Mouse (Mus musculus): ENCODE measurements around the gene Flnb. TPM values are rescaled to one million over a fixed set of nuclear protein-coding genes. Genes with fewer than 3 reads are reported as not detected.
A peak's percentile ranks its signal among the peaks of the same experiment; 100 is the strongest.

Flnb gene
- polyA plus RNA-seq, 1 experiment from 2014 or later: 7.0 TPM

DNA sequence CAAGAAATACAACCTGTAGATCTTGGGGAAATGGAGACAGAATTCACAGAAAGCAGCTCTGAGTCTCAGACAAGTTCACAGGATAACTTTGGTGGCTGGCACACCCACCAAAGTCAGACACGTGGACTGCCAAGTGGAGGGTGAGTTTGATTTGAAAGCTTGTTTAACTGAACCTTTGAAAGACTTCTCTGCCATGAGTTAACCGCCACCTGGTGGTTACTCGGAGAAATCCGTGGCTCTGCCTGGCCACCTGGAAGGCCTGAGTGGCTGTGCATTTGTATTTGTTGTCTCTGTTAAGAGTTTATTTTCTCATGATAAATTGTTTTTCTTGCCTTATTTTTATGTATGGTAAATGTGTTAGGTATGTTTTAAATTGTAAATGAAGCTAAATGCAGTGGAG lies 15.9 kb upstream of the Flnb start:
- Histone ChIP-seq H3K9me3 (ENCODE audit: control insufficient read depth, low read length) (no peaks in the 10 kb centered on the region), H3K27ac (ENCODE audit: low read depth, low read length) (no peak overlapping the region), H3K4me3 (ENCODE audit: low read depth, low read length) (no peak overlapping the region), H3K9ac (replicated peaks; ENCODE audit: low read depth, low read length) (no peak overlapping the region), H3K36me3 (ENCODE audit: control insufficient read depth, insufficient read depth, low read length) (no peaks in the 10 kb centered on the region), H3K27me3 (ENCODE audit: control insufficient read depth, insufficient read depth, low read length) (no peaks in the 10 kb centered on the region), H3K4me2 (ENCODE audit: low read depth, low read length) (no peak overlapping the region), H3K4me1 (ENCODE audit: control insufficient read depth, insufficient read depth, low read length) (no peaks in the 10 kb centered on the region)
- ATAC-seq (ENCODE audit: low read depth): 0 out of 2 replicates have a peak, but pooled peaks have one; percentile 65
- 15% methylated on average over 4 of the region's 4 CpGs for WGBS

DNA sequence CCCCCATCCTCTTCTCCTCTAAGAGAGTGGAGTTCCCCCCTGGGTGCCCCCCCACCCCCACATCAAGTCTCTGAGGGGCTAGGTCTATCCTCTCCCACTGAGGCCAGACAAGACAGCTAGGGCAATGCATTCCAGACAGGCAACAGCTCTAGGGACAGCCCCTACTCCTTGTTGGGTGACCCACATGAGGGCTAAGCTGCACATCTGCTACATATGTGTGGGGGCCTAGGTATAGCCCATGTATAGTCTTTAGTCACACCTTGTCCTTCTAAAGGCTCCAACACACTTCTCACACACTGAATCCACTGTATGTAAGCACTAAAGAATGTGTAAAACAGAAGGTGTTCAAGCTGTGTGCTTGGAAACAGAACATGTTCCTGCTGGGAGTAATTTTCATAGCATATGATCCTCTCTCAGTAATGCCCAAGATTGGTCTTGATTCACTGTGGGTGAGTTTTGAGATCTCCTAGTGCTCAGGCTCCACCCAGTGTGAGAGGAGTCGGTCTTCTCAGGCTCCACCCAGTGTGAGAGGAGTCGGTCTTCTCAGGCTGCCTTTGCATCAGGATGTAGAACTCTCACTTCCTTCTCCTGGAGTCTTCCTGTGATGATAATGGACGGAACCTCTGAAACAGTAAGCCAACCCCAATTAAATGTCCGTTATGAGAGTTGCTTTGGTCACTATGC lies 13.7 kb upstream of the Flnb start:
- ATAC-seq (ENCODE audit: low read depth): no peak
- Histone ChIP-seq H3K27me3 (ENCODE audit: control insufficient read depth, insufficient read depth, low read length) (no peaks in the 10 kb centered on the region), H3K9ac (replicated peaks; ENCODE audit: low read depth, low read length) (no peak overlapping the region), H3K4me2 (ENCODE audit: low read depth, low read length) (no peak overlapping the region), H3K36me3 (ENCODE audit: control insufficient read depth, insufficient read depth, low read length) (no peaks in the 10 kb centered on the region), H3K4me3 (ENCODE audit: low read depth, low read length) (no peak overlapping the region), H3K9me3 (ENCODE audit: control insufficient read depth, low read length) (no peaks in the 10 kb centered on the region), H3K4me1 (ENCODE audit: control insufficient read depth, insufficient read depth, low read length) (no peaks in the 10 kb centered on the region), H3K27ac (ENCODE audit: low read depth, low read length) (no peak overlapping the region)
- 54% methylated on average over 4 of the region's 4 CpGs for whole genome bisulfite sequencing

DNA sequence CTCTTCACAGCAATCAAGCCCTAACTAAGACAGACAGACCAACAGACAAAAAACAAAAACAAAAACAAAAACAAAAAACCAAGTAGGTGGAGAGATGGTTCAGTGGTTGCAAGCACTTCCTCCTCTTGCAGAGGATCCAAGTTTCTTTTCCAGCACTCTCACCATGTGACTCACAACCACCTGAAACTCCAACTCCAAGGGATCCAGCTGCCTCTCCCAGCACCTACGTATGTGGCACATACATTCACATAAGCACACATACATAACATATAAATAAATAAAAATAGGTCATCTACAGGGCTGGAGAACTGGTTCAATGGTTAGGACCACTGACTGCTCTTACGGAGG lies 13.2 kb upstream of the Flnb start:
- H3K4me2 ChIP-seq (ENCODE audit: low read depth, low read length): no peak overlapping the region
- no peak for ATAC-seq (ENCODE audit: low read depth)
- H3K36me3 ChIP-seq (ENCODE audit: control insufficient read depth, insufficient read depth, low read length): no peaks in the 10 kb centered on the region
- no peak overlapping the region for H3K9ac ChIP-seq (replicated peaks; ENCODE audit: low read depth, low read length)
- H3K4me3 ChIP-seq (ENCODE audit: low read depth, low read length): no peak overlapping the region
- H3K4me1 ChIP-seq (ENCODE audit: control insufficient read depth, insufficient read depth, low read length): no peaks in the 10 kb centered on the region
- no peak overlapping the region for H3K27ac ChIP-seq (ENCODE audit: low read depth, low read length)
- no peaks in the 10 kb centered on the region for H3K27me3 ChIP-seq (ENCODE audit: control insufficient read depth, insufficient read depth, low read length)
- 93% methylated on average over 2 of the region's 2 CpGs for WGBS
- no peaks in the 10 kb centered on the region for H3K9me3 ChIP-seq (ENCODE audit: control insufficient read depth, low read length)

DNA sequence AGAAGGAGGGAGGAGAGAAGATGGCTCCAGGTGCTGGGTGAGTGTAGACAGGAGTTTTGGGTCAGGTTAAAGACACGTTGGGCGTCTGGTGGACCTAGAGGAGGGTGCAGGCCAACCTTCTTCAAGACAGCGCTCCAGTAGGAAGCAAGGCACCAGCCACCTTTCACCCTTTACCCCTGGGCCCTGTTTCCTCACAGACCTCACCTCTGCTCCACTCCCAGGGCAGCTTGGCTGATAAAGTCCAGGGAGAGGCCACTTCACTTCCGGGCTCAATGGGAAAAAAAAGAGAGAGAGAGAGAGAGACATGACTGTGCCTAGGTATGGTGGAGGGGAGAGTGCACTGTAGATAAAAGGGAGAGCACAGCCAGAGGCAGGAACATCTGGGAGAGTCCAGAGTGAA lies 10.0 kb upstream of the Flnb start:
- 75% methylated on average over 4 of the region's 4 CpGs for WGBS
- ATAC-seq (ENCODE audit: low read depth): no peak
- H3K36me3 ChIP-seq (ENCODE audit: control insufficient read depth, insufficient read depth, low read length): no peaks in the 10 kb centered on the region

GRCm38 (mm10) chr14:7808501-7808981 lies 9.2 kb upstream of the Flnb start:
- H3K36me3 ChIP-seq (ENCODE audit: control insufficient read depth, insufficient read depth, low read length): no peaks in the 10 kb centered on the region
- no peak overlapping the region for H3K9ac ChIP-seq (replicated peaks; ENCODE audit: low read depth, low read length)
- H3K4me2 ChIP-seq (ENCODE audit: low read depth, low read length): no peak overlapping the region
- 78% methylated on average over 11 of the region's 11 CpGs for WGBS
- H3K9me3 ChIP-seq (ENCODE audit: control insufficient read depth, low read length): no peaks in the 10 kb centered on the region
- no peaks in the 10 kb centered on the region for H3K27me3 ChIP-seq (ENCODE audit: control insufficient read depth, insufficient read depth, low read length)
- H3K4me1 ChIP-seq (ENCODE audit: control insufficient read depth, insufficient read depth, low read length): no peaks in the 10 kb centered on the region
- no peak for ATAC-seq (ENCODE audit: low read depth)
- no peak overlapping the region for H3K27ac ChIP-seq (ENCODE audit: low read depth, low read length)
- no peak overlapping the region for H3K4me3 ChIP-seq (ENCODE audit: low read depth, low read length)

More for the DNA sequence above, 10.0 kb upstream of the Flnb start:
- no peak overlapping the region for H3K4me3 ChIP-seq (ENCODE audit: low read depth, low read length)
- no peaks in the 10 kb centered on the region for H3K4me1 ChIP-seq (ENCODE audit: control insufficient read depth, insufficient read depth, low read length)
- no peak overlapping the region for H3K9ac ChIP-seq (replicated peaks; ENCODE audit: low read depth, low read length)
- H3K9me3 ChIP-seq (ENCODE audit: control insufficient read depth, low read length): no peaks in the 10 kb centered on the region
- no peaks in the 10 kb centered on the region for H3K27me3 ChIP-seq (ENCODE audit: control insufficient read depth, insufficient read depth, low read length)
- no peak overlapping the region for H3K4me2 ChIP-seq (ENCODE audit: low read depth, low read length)
- no peak overlapping the region for H3K27ac ChIP-seq (ENCODE audit: low read depth, low read length)

GRCm38 (mm10) chr14:7809043-7809955 lies 8.5 kb upstream of the Flnb start:
- Histone ChIP-seq H3K27ac (ENCODE audit: low read depth, low read length) (no peak overlapping the region), H3K4me1 (ENCODE audit: control insufficient read depth, insufficient read depth, low read length) (no peaks in the 10 kb centered on the region), H3K4me3 (ENCODE audit: low read depth, low read length) (no peak overlapping the region), H3K27me3 (ENCODE audit: control insufficient read depth, insufficient read depth, low read length) (no peaks in the 10 kb centered on the region), H3K4me2 (ENCODE audit: low read depth, low read length) (no peak overlapping the region), H3K9ac (replicated peaks; ENCODE audit: low read depth, low read length) (no peak overlapping the region), H3K36me3 (ENCODE audit: control insufficient read depth, insufficient read depth, low read length) (no peaks in the 10 kb centered on the region), H3K9me3 (ENCODE audit: control insufficient read depth, low read length) (no peaks in the 10 kb centered on the region)
- ATAC-seq (ENCODE audit: low read depth): no peak
- 86% methylated on average over 12 of the region's 12 CpGs for WGBS

DNA sequence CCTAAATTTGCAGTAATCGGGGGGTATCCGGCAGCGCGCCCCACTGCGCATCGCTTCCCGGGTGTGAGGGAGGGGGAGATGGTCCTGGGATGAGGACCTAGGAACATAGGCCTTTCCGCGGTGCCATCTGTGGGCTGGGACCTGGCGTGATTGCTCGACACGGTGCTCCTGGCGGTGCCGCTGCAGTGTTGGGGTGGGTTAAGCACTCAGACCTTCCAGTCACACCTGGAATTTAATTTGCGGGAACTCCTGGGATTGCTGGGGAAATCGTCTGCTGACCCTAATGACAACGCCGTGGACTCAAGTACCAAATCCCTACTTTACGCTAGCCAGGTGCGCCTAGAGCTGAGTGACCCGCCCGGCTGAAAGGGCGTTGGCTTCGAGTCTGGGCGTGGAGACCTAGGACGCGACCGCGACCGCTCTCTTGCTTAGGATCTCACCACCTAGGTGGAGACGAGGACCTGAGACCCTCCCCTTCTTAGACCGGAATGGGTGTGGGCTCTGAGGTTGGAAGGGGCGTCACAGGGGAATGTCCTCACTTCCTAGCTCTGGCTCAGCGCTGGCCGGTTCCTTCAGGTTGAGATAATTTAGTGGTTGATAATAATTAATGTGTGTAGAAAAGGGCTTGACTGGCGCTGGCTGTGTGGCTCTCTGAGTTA lies 835 bp downstream of the Flnb start:
- Histone ChIP-seq H3K4me1 (ENCODE audit: control insufficient read depth, insufficient read depth, low read length) (peaks cover 29% of the 10 kb centered on the region), H3K4me3 (ENCODE audit: low read depth, low read length) (peak overlapping the region; percentile 83), H3K9me3 (ENCODE audit: control insufficient read depth, low read length) (no peaks in the 10 kb centered on the region), H3K27me3 (ENCODE audit: control insufficient read depth, insufficient read depth, low read length) (peaks cover 2% of the 10 kb centered on the region; the same call in 1 of the 2 replicates), H3K4me2 (ENCODE audit: low read depth, low read length) (peak overlapping the region; percentile 93), H3K27ac (ENCODE audit: low read depth, low read length) (peak overlapping the region; percentile 75), H3K9ac (replicated peaks; ENCODE audit: low read depth, low read length) (peak overlapping the region; percentile 80), H3K36me3 (ENCODE audit: control insufficient read depth, insufficient read depth, low read length) (no peaks in the 10 kb centered on the region)
- WGBS: under 1% methylated on average over 36 of the region's 36 CpGs
- ATAC-seq (ENCODE audit: low read depth): peak; percentile 64

DNA sequence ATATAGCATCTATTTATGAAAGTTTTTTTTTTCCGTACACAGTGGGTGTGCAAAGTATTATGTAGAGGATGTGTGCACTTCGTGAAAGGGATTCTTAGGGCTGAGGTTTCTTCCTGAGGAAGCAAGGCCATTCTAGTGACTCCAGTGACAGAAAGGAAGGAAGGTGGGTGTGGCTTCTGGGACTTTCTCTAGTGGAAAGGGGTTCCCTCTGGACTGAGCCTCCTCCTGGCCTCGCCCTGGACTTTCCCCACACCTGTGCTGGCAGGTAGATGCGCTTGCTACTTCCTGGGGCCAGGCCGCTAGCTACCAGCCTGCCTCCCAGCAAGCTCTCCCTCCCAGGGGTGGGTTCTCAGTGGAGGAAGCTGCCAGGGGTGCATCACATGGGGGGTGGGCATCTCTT lies 1.7 kb downstream of the Flnb start:
- Histone ChIP-seq H3K4me3 (ENCODE audit: low read depth, low read length) (peak overlapping the region; percentile 83), H3K27me3 (ENCODE audit: control insufficient read depth, insufficient read depth, low read length) (peaks cover 2% of the 10 kb centered on the region; the same call in 1 of the 2 replicates), H3K9ac (replicated peaks; ENCODE audit: low read depth, low read length) (peak overlapping the region; percentile 80; the same call in 1 of the 2 replicates), H3K4me2 (ENCODE audit: low read depth, low read length) (peak overlapping the region; percentile 93), H3K27ac (ENCODE audit: low read depth, low read length) (no peak overlapping the region), H3K4me1 (ENCODE audit: control insufficient read depth, insufficient read depth, low read length) (peaks cover 29% of the 10 kb centered on the region), H3K9me3 (ENCODE audit: control insufficient read depth, low read length) (no peaks in the 10 kb centered on the region), H3K36me3 (ENCODE audit: control insufficient read depth, insufficient read depth, low read length) (no peaks in the 10 kb centered on the region)
- WGBS: 71% methylated on average over 5 of the region's 5 CpGs
- no peak for ATAC-seq (ENCODE audit: low read depth)

Measured in neural tube, embryonic 14.5 days (tissue).